Mouse (Mus musculus): ENCODE results near the gene Tbc1d10a. TPM values are rescaled to one million over a fixed set of nuclear protein-coding genes. Genes with fewer than 3 reads are reported as not detected.
A peak's percentile ranks its signal among the peaks of the same experiment; 100 is the strongest.

Tbc1d10a gene
- polyA plus RNA-seq, 1 experiment from 2014 or later: 15.6 TPM

GRCm38 (mm10) chr11:4257756-4258155, 71.2 kb downstream of the Tbc1d10a start:
- H3K4me1 ChIP-seq (replicated peaks): peaks cover 27% of the 10 kb centered on the region
- H3K36me3 ChIP-seq: no peaks in the 10 kb centered on the region
- no peak overlapping the region for H3K4me2 ChIP-seq
- H3K4me3 ChIP-seq: no peak overlapping the region
- no peak overlapping the region for H3K27ac ChIP-seq (ENCODE audit: poor library complexity, severe bottlenecking)
- ATAC-seq (ENCODE audit: insufficient number of reproducible peaks, low FRiP score): no peak
- H3K9me3 ChIP-seq (replicated peaks): no peaks in the 10 kb centered on the region
- 0 out of 2 replicates have a peak, but pooled peaks cover 5% of the 10 kb centered on the region for H3K27me3 ChIP-seq (replicated peaks)
- WGBS: 65% methylated on average over 5 of the region's 5 CpGs
- H3K9ac ChIP-seq: no peak overlapping the region

- peak; percentile 38; the same call in 1 of the 2 replicates for ATAC-seq (ENCODE audit: insufficient number of reproducible peaks, low FRiP score)
- H3K4me3 ChIP-seq: peak overlapping the region; percentile 22; the same call in 1 of the 2 replicates
These were observed 72.1 kb downstream of the Tbc1d10a start for GRCm38 (mm10) chr11:4258657-4259082.

GRCm38 (mm10) chr11:4260463-4261187, 74.0 kb downstream of the Tbc1d10a start:
- Histone ChIP-seq H3K4me1 (replicated peaks) (peaks cover 49% of the 10 kb centered on the region), H3K9me3 (replicated peaks) (no peaks in the 10 kb centered on the region), H3K4me3 (no peak overlapping the region), H3K4me2 (peak overlapping the region; percentile 18), H3K27ac (ENCODE audit: poor library complexity, severe bottlenecking) (no peak overlapping the region), H3K36me3 (no peaks in the 10 kb centered on the region), H3K27me3 (replicated peaks) (peaks cover 24% of the 10 kb centered on the region), H3K9ac (no peak overlapping the region)
- no peak for ATAC-seq (ENCODE audit: insufficient number of reproducible peaks, low FRiP score)
- 44% methylated on average over 14 of the region's 14 CpGs for WGBS

More at GRCm38 (mm10) chr11:4258657-4259082, 72.1 kb downstream of the Tbc1d10a start:
- Histone ChIP-seq H3K4me2 (peak overlapping the region; percentile 57), H3K36me3 (no peaks in the 10 kb centered on the region), H3K9me3 (replicated peaks) (no peaks in the 10 kb centered on the region), H3K27ac (ENCODE audit: poor library complexity, severe bottlenecking) (no peak overlapping the region), H3K27me3 (replicated peaks) (peaks cover 5% of the 10 kb centered on the region; the same call in 1 of the 2 replicates), H3K9ac (0 out of 2 replicates have a peak overlapping the region, but pooled peaks have one; percentile 9), H3K4me1 (replicated peaks) (peaks cover 37% of the 10 kb centered on the region)
- WGBS: under 1% methylated on average over 7 of the region's 7 CpGs

GRCm38 (mm10) chr11:4261188-4261494, 74.6 kb downstream of the Tbc1d10a start:
- Histone ChIP-seq H3K36me3 (no peaks in the 10 kb centered on the region), H3K4me1 (replicated peaks) (peaks cover 49% of the 10 kb centered on the region), H3K4me2 (no peak overlapping the region), H3K27me3 (replicated peaks) (peaks cover 29% of the 10 kb centered on the region), H3K4me3 (no peak overlapping the region), H3K27ac (ENCODE audit: poor library complexity, severe bottlenecking) (no peak overlapping the region; the same call in 1 of the 2 replicates), H3K9me3 (replicated peaks) (no peaks in the 10 kb centered on the region), H3K9ac (no peak overlapping the region)
- 47% methylated on average over 7 of the region's 7 CpGs for WGBS
- ATAC-seq (ENCODE audit: insufficient number of reproducible peaks, low FRiP score): no peak

- H3K4me2 ChIP-seq: peak overlapping the region; percentile 26; the same call in 1 of the 2 replicates
- H3K27me3 ChIP-seq (replicated peaks): peaks cover 37% of the 10 kb centered on the region
- peak; percentile 29 for ATAC-seq (ENCODE audit: insufficient number of reproducible peaks, low FRiP score)
- H3K9ac ChIP-seq: peak overlapping the region; percentile 22; the same call in 1 of the 2 replicates
- 8% methylated on average over 5 of the region's 5 CpGs for WGBS
- H3K4me3 ChIP-seq: no peak overlapping the region
- H3K36me3 ChIP-seq: no peaks in the 10 kb centered on the region
- H3K9me3 ChIP-seq (replicated peaks): no peaks in the 10 kb centered on the region
- peaks cover 51% of the 10 kb centered on the region for H3K4me1 ChIP-seq (replicated peaks)
- peak overlapping the region; percentile 13; the same call in 1 of the 2 replicates for H3K27ac ChIP-seq (ENCODE audit: poor library complexity, severe bottlenecking)
These were observed 75.4 kb downstream of the Tbc1d10a start for GRCm38 (mm10) chr11:4261969-4262368.

- peaks cover 45% of the 10 kb centered on the region for H3K27me3 ChIP-seq (replicated peaks)
- no peak for ATAC-seq (ENCODE audit: insufficient number of reproducible peaks, low FRiP score)
- no peak overlapping the region; the same call in 1 of the 2 replicates for H3K4me2 ChIP-seq
- H3K4me3 ChIP-seq: no peak overlapping the region
- whole genome bisulfite sequencing: 16% methylated on average over 7 of the region's 7 CpGs
- H3K9ac ChIP-seq: peak overlapping the region; percentile 22; the same call in 1 of the 2 replicates
- H3K27ac ChIP-seq (ENCODE audit: poor library complexity, severe bottlenecking): no peak overlapping the region
- no peaks in the 10 kb centered on the region for H3K36me3 ChIP-seq
- H3K9me3 ChIP-seq (replicated peaks): no peaks in the 10 kb centered on the region
- peaks cover 56% of the 10 kb centered on the region for H3K4me1 ChIP-seq (replicated peaks)
These were observed 76.3 kb downstream of the Tbc1d10a start for GRCm38 (mm10) chr11:4262847-4263246.

- no peak overlapping the region for H3K4me3 ChIP-seq
- H3K4me1 ChIP-seq (replicated peaks): peaks cover 56% of the 10 kb centered on the region
- no peak for ATAC-seq (ENCODE audit: insufficient number of reproducible peaks, low FRiP score)
- peaks cover 50% of the 10 kb centered on the region for H3K27me3 ChIP-seq (replicated peaks)
- no peaks in the 10 kb centered on the region for H3K36me3 ChIP-seq
- H3K9ac ChIP-seq: no peak overlapping the region; the same call in 1 of the 2 replicates
- H3K9me3 ChIP-seq (replicated peaks): no peaks in the 10 kb centered on the region
- WGBS: 23% methylated on average over 1 of the region's 1 CpGs
- H3K27ac ChIP-seq (ENCODE audit: poor library complexity, severe bottlenecking): no peak overlapping the region
- H3K4me2 ChIP-seq: no peak overlapping the region
These were observed 76.7 kb downstream of the Tbc1d10a start for GRCm38 (mm10) chr11:4263296-4263695.

GRCm38 (mm10) chr11:4264066-4264465, 77.5 kb downstream of the Tbc1d10a start:
- peaks cover 57% of the 10 kb centered on the region for H3K27me3 ChIP-seq (replicated peaks)
- no peaks in the 10 kb centered on the region for H3K9me3 ChIP-seq (replicated peaks)
- H3K4me1 ChIP-seq (replicated peaks): peaks cover 56% of the 10 kb centered on the region
- H3K9ac ChIP-seq: no peak overlapping the region
- H3K27ac ChIP-seq (ENCODE audit: poor library complexity, severe bottlenecking): no peak overlapping the region
- H3K4me2 ChIP-seq: no peak overlapping the region
- no peak for ATAC-seq (ENCODE audit: insufficient number of reproducible peaks, low FRiP score)
- no peaks in the 10 kb centered on the region for H3K36me3 ChIP-seq
- WGBS: 61% methylated on average over 7 of the region's 7 CpGs
- H3K4me3 ChIP-seq: no peak overlapping the region

Small RNA genes within 50 kb of the gene (microRNA-seq; reads per million reads assigned to microRNA genes)
- gene Mir3060: 3.1 reads per million, percentile 8 among the genes with 10 or more reads in this experiment

Other genes starting within 250 kb of the Tbc1d10a start
- gene Pes1, start 222.8 kb upstream of the Tbc1d10a start, polyA plus RNA-seq (2016; fragmentation: Nextera tagmentation; extraction: Ambion mirVana): 57.1 and 63.3 TPM in 2 replicates
- 0.22 TPM in 1 of 2 replicates, not detected in the other for gene 4930556J24Rik, start 210.0 kb upstream of the Tbc1d10a start, polyA plus RNA-seq (2016; fragmentation: Nextera tagmentation; extraction: Ambion mirVana)
- 0.19 and 0.32 TPM in 2 replicates for gene Gal3st1, start 203.2 kb upstream of the Tbc1d10a start, polyA plus RNA-seq (2016; fragmentation: Nextera tagmentation; extraction: Ambion mirVana)
- gene Sec14l4, start 155.3 kb upstream of the Tbc1d10a start, polyA plus RNA-seq (2016; fragmentation: Nextera tagmentation; extraction: Ambion mirVana): not detected in 2 replicates
- not detected in 2 replicates for gene Sec14l3, start 121.9 kb upstream of the Tbc1d10a start, polyA plus RNA-seq (2016; fragmentation: Nextera tagmentation; extraction: Ambion mirVana)
- gene Mtfp1, start 91.3 kb upstream of the Tbc1d10a start, polyA plus RNA-seq (2016; fragmentation: Nextera tagmentation; extraction: Ambion mirVana): 18.6 and 21.2 TPM in 2 replicates
- gene Sec14l2, start 63.4 kb upstream of the Tbc1d10a start, polyA plus RNA-seq (2016; fragmentation: Nextera tagmentation; extraction: Ambion mirVana): 0.86 and 1.1 TPM in 2 replicates
- gene Rnf215, start 51.6 kb upstream of the Tbc1d10a start, polyA plus RNA-seq (2016; fragmentation: Nextera tagmentation; extraction: Ambion mirVana): 21.4 and 22.0 TPM in 2 replicates
- 4.7 and 5.5 TPM in 2 replicates for gene Ccdc157, start 26.5 kb upstream of the Tbc1d10a start, polyA plus RNA-seq (2016; fragmentation: Nextera tagmentation; extraction: Ambion mirVana)
- 43.1 and 46.5 TPM in 2 replicates for gene Sf3a1, start 26.4 kb upstream of the Tbc1d10a start, polyA plus RNA-seq (2016; fragmentation: Nextera tagmentation; extraction: Ambion mirVana)
- 3.4 and 3.8 TPM in 2 replicates for gene Castor1, start 31.4 kb downstream of the Tbc1d10a start, polyA plus RNA-seq (2016; fragmentation: Nextera tagmentation; extraction: Ambion mirVana)
- not detected in 2 replicates for gene Osm, start 49.6 kb downstream of the Tbc1d10a start, polyA plus RNA-seq (2016; fragmentation: Nextera tagmentation; extraction: Ambion mirVana)
- gene Lif, start 70.8 kb downstream of the Tbc1d10a start, polyA plus RNA-seq (2016; fragmentation: Nextera tagmentation; extraction: Ambion mirVana): 0.24 and 0.63 TPM in 2 replicates

Data from heart, embryonic 12.5 days (tissue).